25 mouse cellular contexts compared by ENCODE assay signal in genomic region chr5:36618356-36618755, GRCm38 (mm10). TPM values are rescaled to one million over a fixed set of nuclear protein-coding genes. Genes with fewer than 3 reads are reported as not detected.
DNase-seq lines count a peak whose midpoint lies in the region; ATAC-seq and TF ChIP-seq lines count a peak whose summit lies in the region.
"Had no signal": no experiment of that assay in that cellular context is flagged by ENCODE, and none has a peak within 500 bp of the region (broad histone marks: within the 10 kb centered on the region; RNA-seq: fewer than 3 reads in every experiment).

No protein-coding gene starts in this region.

- 69% methylated on average over 4 of the region's 4 CpGs for whole genome bisulfite sequencing in midbrain, postnatal 0 days

- DNase-seq in gastrocnemius, adult 2 months = peak; percentile 15
- no peak for DNase-seq in gastrocnemius, postnatal 14 days
- peak; percentile 14 for DNase-seq in induced T-regulatory cell, adult 2 months (ENCODE audit: low read depth)
- no peak for DNase-seq in heart, postnatal 36 days
- no peak for DNase-seq in midbrain, postnatal 0 days (ENCODE audit: low spot score)
- DNase-seq: adrenal gland, adult 2 months; cerebellum, adult 11-12 months; cerebellum, postnatal 10 days; gastrocnemius, postnatal 25 days; heart, adult 2 months; kidney, adult 18-20 months; kidney, postnatal 10 days; layer of hippocampus, postnatal 36 days; right cerebral cortex, postnatal 25 days; spleen, adult 18-20 months; thymus, postnatal 36 days had no signal

- TF ChIP-seq CTCF in gastrocnemius, adult 2 months (IDR thresholded peaks at IDR 0.05) = no peak
- no peak for TF ChIP-seq CTCF in midbrain, postnatal 0 days (IDR thresholded peaks at IDR 0.05)

- no peaks in the 10 kb centered on the region for H3K27me3 ChIP-seq in megakaryocyte, embryonic 14.5 days (replicated peaks)
- H3K27me3 ChIP-seq in midbrain, postnatal 0 days (ENCODE audit: insufficient read depth, low read length) = no peaks in the 10 kb centered on the region
- H3K27me3 ChIP-seq: midbrain, embryonic 12.5 days; Patski had no signal

- no peak for ATAC-seq in megakaryocyte, adult 5-6 weeks (ENCODE audit: poor library complexity, severe bottlenecking)
- no peak for ATAC-seq in midbrain, postnatal 0 days (ENCODE audit: low FRiP score)
- ATAC-seq: CD4-positive, CD25-positive, alpha-beta regulatory T cell, adult 4 months; forebrain, embryonic 16.5 days; hindbrain, postnatal 0 days; lung, postnatal 0 days; Patski had no signal

- H3K9ac ChIP-seq in midbrain, postnatal 0 days (replicated peaks; ENCODE audit: low read length, poor library complexity, severe bottlenecking) = no peak overlapping the region
- H3K9ac ChIP-seq: midbrain, embryonic 12.5 days had no signal

- no peaks in the 10 kb centered on the region for H3K9me3 ChIP-seq in megakaryocyte, embryonic 14.5 days
- no peaks in the 10 kb centered on the region for H3K9me3 ChIP-seq in midbrain, postnatal 0 days (ENCODE audit: low read length)
- H3K9me3 ChIP-seq: forebrain, embryonic 10.5 days; midbrain, embryonic 12.5 days had no signal

- H3K4me3 ChIP-seq in gastrocnemius, adult 2 months = no peak overlapping the region; the same call in 1 of the 2 replicates
- peak overlapping the region; percentile 29 for H3K4me3 ChIP-seq in megakaryocyte, embryonic 14.5 days (replicated peaks)
- H3K4me3 ChIP-seq in midbrain, postnatal 0 days (ENCODE audit: low read depth, low read length) = no peak overlapping the region
- H3K4me3 ChIP-seq: forebrain, embryonic 10.5 days; heart, adult 2 months; midbrain, embryonic 12.5 days had no signal

- H3K4me2 ChIP-seq in midbrain, postnatal 0 days (ENCODE audit: low read depth, low read length, poor library complexity, severe bottlenecking) = no peak overlapping the region
- H3K4me2 ChIP-seq: midbrain, embryonic 12.5 days had no signal

- intact Hi-C loops in gastrocnemius, adult 2 months (cut with DNase I) = no loop called here
- intact Hi-C loops in gastrocnemius, postnatal 14 days (cut with DNase I; ENCODE audit: low total_unique reads) = no loop called here
- intact Hi-C loops in heart, postnatal 36 days (cut with DNase I) = no loop called here

- H3K36me3 ChIP-seq in megakaryocyte, embryonic 14.5 days (replicated peaks; ENCODE audit: low read length) = peaks cover 76% of the 10 kb centered on the region
- peaks cover 34% of the 10 kb centered on the region for H3K36me3 ChIP-seq in midbrain, postnatal 0 days (ENCODE audit: insufficient read depth, low read length)

- peak overlapping the region; percentile 98; the same call in 1 of the 2 replicates for H3K27ac ChIP-seq in gastrocnemius, adult 2 months
- H3K27ac ChIP-seq in midbrain, postnatal 0 days (ENCODE audit: low read depth, low read length) = no peak overlapping the region
- H3K27ac ChIP-seq: forebrain, embryonic 10.5 days; heart, adult 2 months; hindbrain, postnatal 0 days; midbrain, embryonic 12.5 days had no signal

- peaks cover 65% of the 10 kb centered on the region for H3K4me1 ChIP-seq in megakaryocyte, embryonic 14.5 days
- H3K4me1 ChIP-seq in midbrain, postnatal 0 days (ENCODE audit: insufficient read depth, low read length) = no peaks in the 10 kb centered on the region
- H3K4me1 ChIP-seq: forebrain, embryonic 10.5 days; midbrain, embryonic 12.5 days had no signal

RNA-seq across cellular contexts. Expression of gene Tbc1d14, which starts 25.3 kb away (rescaled TPM):
- total RNA-seq in gastrocnemius, adult 2 months (2021) = 10 to 100 TPM; 14.3 to 16.7 TPM
- 10 to 100 TPM; 13.9 to 14.6 TPM for total RNA-seq in gastrocnemius, postnatal 14 days (2021)
- 7.1 and 8.7 TPM in 2 replicates for polyA plus RNA-seq in megakaryocyte, embryonic 14.5 days (2012; ENCODE audit: insufficient read depth, low replicate concordance)
- total RNA-seq in megakaryocyte, adult 5-6 weeks (2015) = 22.3 and 25.5 TPM in 2 replicates
- total RNA-seq in megakaryocyte, adult 5-6 weeks (2017) = 11.2 and 16.2 TPM in 2 replicates
- 10 to 100 TPM; 13.7 to 14.2 TPM for total RNA-seq in heart, postnatal 36 days (2021)
- total RNA-seq in midbrain, postnatal 0 days (2014; rRNA removed) = 29.3 and 30.5 TPM in 2 replicates
- polyA plus RNA-seq in midbrain, postnatal 0 days (2015; fragmentation: Nextera tagmentation; extraction: Ambion mirVana) = 51.0 and 53.3 TPM in 2 replicates

Comparison
In these comparisons a context has a peak if more than half of its experiments do, and no peak if none do; other contexts are left out.
1. DNase-seq: peak in gastrocnemius, adult 2 months (single experiment) and induced T-regulatory cell, adult 2 months (single experiment); none in gastrocnemius, postnatal 14 days (single experiment), heart, postnatal 36 days (0 of 2) and midbrain, postnatal 0 days (single experiment).